Mouse (Mus musculus) spleen, adult 2 months (tissue): ENCODE data around the gene Nup188.

Source experiments
- CTCF ChIP-seq: fragments of 200-500 bp; IDR thresholded peaks from 2 replicates; pipeline ENCODE4 v1.5.1; 2011; ENCODE audit warnings: mild to moderate bottlenecking, inconsistent platforms; ENCODE audit not compliant: insufficient read depth, insufficient read length, insufficient replicate concordance; ENCODE audit errors: extremely low read depth
- POLR2A ChIP-seq: fragments of 200-500 bp; IDR thresholded peaks from 2 replicates; pipeline ENCODE4 v1.6.1; 2011; ENCODE audit warnings: low read depth, low read length, inconsistent platforms

DNA sequence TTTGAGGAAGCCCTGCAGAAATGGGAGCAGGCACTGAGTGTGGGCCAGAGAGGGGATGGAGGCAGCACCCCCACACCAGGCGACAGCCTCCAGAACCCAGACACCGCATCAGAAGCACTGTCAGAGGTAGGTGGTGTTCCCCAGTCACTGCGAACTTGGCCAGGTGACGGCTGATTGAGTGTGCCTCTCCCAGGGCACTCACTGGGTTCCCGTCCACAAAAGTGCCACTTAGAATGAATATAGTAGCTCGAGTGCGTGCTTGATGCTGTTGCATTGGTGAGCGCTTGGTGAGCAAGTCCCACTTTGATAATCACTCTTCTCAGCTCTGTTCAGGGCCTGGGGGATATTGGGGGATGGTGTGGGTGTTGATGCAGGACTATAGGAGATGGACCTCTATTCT lies 85.3 kb downstream of the Nup188 start:
- TF ChIP-seq CTCF (no peak), POLR2A (no peak)
